Mouse (Mus musculus) stomach, postnatal 0 days (tissue): ENCODE measurements around the gene Scaf4. TPM values are rescaled to one million over a fixed set of nuclear protein-coding genes. Genes with fewer than 3 reads are reported as not detected.
"Not testable (repeated sequence)": the region's sequence is repeated elsewhere in the genome, so short reads cannot be mapped to it uniquely, and the experiment has no call there.

Experiments
- ATAC-seq: fragments of 200-750 bp; cut with Nextera tagmentation; 2 replicates; pipeline ENCODE4 v1.8.0; 2017; ENCODE audit not compliant: low FRiP score, low TSS enrichment
- DNase-seq: peaks from one replicate; pipeline ENCODE4 v3.0.0-alpha.2; 2016; ENCODE audit warnings: low spot score
- H3K27ac ChIP-seq: fragments of 300-500 bp; sonication (generic); replicated peaks from 2 replicates; pipeline ENCODE4 v1.5.1; 2014; ENCODE audit warnings: mild to moderate bottlenecking, control low read depth
- H3K27me3 ChIP-seq: fragments of 300-500 bp; sonication (generic); 2 replicates; pipeline ENCODE4 v1.6.1; 2014; ENCODE audit warnings: low read length; ENCODE audit not compliant: control insufficient read depth, insufficient read depth
- H3K36me3 ChIP-seq: fragments of 300-500 bp; sonication (generic); 2 replicates; pipeline ENCODE4 v1.6.1; 2014; ENCODE audit warnings: low read length, mixed read lengths; ENCODE audit not compliant: control insufficient read depth, insufficient read depth
- H3K4me1 ChIP-seq: fragments of 300-500 bp; sonication (generic); replicated peaks from 2 replicates; pipeline ENCODE4 v1.6.1; 2014; ENCODE audit warnings: antibody characterized with exemption; ENCODE audit not compliant: control insufficient read depth, insufficient read depth
- H3K4me2 ChIP-seq: fragments of 300-500 bp; sonication (generic); replicated peaks from 2 replicates; pipeline ENCODE4 v1.6.1; 2014; ENCODE audit warnings: low read depth, mild to moderate bottlenecking, control low read depth, moderate library complexity
- H3K4me3 ChIP-seq: fragments of 300-500 bp; sonication (generic); 2 replicates; pipeline ENCODE4 v1.5.1; 2014; ENCODE audit warnings: low read depth, low read length, control low read depth
- H3K9ac ChIP-seq: fragments of 300-500 bp; sonication (generic); 2 replicates; pipeline ENCODE4 v1.6.1; 2014; ENCODE audit warnings: mild to moderate bottlenecking, low read length, control low read depth, mixed read lengths
- H3K9me3 ChIP-seq: fragments of 300-500 bp; sonication (generic); 2 replicates; pipeline ENCODE4 v1.6.1; 2016; ENCODE audit warnings: low read length; ENCODE audit not compliant: control insufficient read depth
- CTCF ChIP-seq: IDR thresholded peaks from 2 replicates; pipeline ENCODE4 v1.5.1; 2016; ENCODE audit warnings: antibody characterized with exemption, low read depth, mild to moderate bottlenecking, moderate library complexity
- EP300 ChIP-seq: optimal IDR thresholded peaks from 2 replicates; pipeline ENCODE3; 2016; ENCODE audit warnings: antibody characterized with exemption
- WGBS: fragments of 180-500 bp; shearing (Covaris S2); extraction: QIAGEN DNeasy Blood & Tissue Kit; methylation state at CpG from one replicate; pipeline ENCODE4 v1.1.7; 2014; 5-methylcytosine and 5-hydroxymethylcytosine counted together
- polyA plus RNA-seq: library from polyadenylated mRNA; unstranded; fragments of >200 nt; fragmentation: Nextera tagmentation; extraction: Ambion mirVana; gene quantifications from 2 replicates; pipeline ENCODE4 v1.2.1, GENCODE M21; 2015

The Scaf4 gene
- polyA plus RNA-seq, 1 experiment from 2014 or later = 8.3 TPM

- 50% methylated on average over 4 of the region's 4 CpGs for whole genome bisulfite sequencing
- Histone ChIP-seq H3K27ac (0 out of 2 replicates have a peak overlapping the region, but pooled peaks have one; percentile 9), H3K9me3 (no peaks in the 10 kb centered on the region), H3K4me1 (peaks cover 3% of the 10 kb centered on the region; the same call in 1 of the 2 replicates), H3K4me3 (no peak overlapping the region), H3K36me3 (no peaks in the 10 kb centered on the region), H3K9ac (no peak overlapping the region), H3K4me2 (no peak overlapping the region), H3K27me3 (no peaks in the 10 kb centered on the region)
- ATAC-seq (0 out of 2 replicates have a peak, but pooled peaks have one; percentile 6), DNase-seq (peak; percentile 33)
- TF ChIP-seq EP300 (no peak), CTCF (no peak)
These were observed 66.4 kb downstream of the Scaf4 start for GRCm38 (mm10) chr16:90217926-90218325.

- no peak for TF ChIP-seq CTCF
- TF ChIP-seq EP300 = no peak
- Histone ChIP-seq H3K4me1 (peaks cover 2% of the 10 kb centered on the region; the same call in 1 of the 2 replicates), H3K27me3 (no peaks in the 10 kb centered on the region), H3K36me3 (no peaks in the 10 kb centered on the region), H3K4me2 (no peak overlapping the region), H3K4me3 (no peak overlapping the region), H3K27ac (peak overlapping the region; percentile 20; the same call in 1 of the 2 replicates), H3K9ac (no peak overlapping the region), H3K9me3 (no peaks in the 10 kb centered on the region)
- ATAC-seq (no peak), DNase-seq (no peak)
- 41% methylated on average over 3 of the region's 3 CpGs for WGBS
These were observed 66.9 kb downstream of the Scaf4 start for GRCm38 (mm10) chr16:90217356-90217755.

- TF ChIP-seq EP300 (no peak), CTCF (no peak)
- 58% methylated on average over 2 of the region's 2 CpGs for WGBS
- no peaks in the 10 kb centered on the region for H3K9me3 ChIP-seq
- H3K4me2 ChIP-seq = no peak overlapping the region
- H3K27ac ChIP-seq = no peak overlapping the region
- H3K4me1 ChIP-seq = no peaks in the 10 kb centered on the region
- H3K9ac ChIP-seq = no peak overlapping the region
- no peaks in the 10 kb centered on the region for H3K36me3 ChIP-seq
- H3K4me3 ChIP-seq = no peak overlapping the region
- no peak for ATAC-seq
- no peak for DNase-seq
- no peaks in the 10 kb centered on the region for H3K27me3 ChIP-seq
These were observed 67.9 kb downstream of the Scaf4 start for GRCm38 (mm10) chr16:90216414-90216813.

- WGBS = 88% methylated on average over 5 of the region's 5 CpGs
These were observed 68.4 kb downstream of the Scaf4 start for GRCm38 (mm10) chr16:90215879-90216278.

GRCm38 (mm10) chr16:90214731-90215565 is 69.4 kb downstream of the Scaf4 start:
- Histone ChIP-seq H3K9ac (no peak overlapping the region), H3K4me3 (no peak overlapping the region), H3K36me3 (no peaks in the 10 kb centered on the region), H3K27me3 (no peaks in the 10 kb centered on the region), H3K27ac (no peak overlapping the region), H3K4me1 (no peaks in the 10 kb centered on the region), H3K4me2 (no peak overlapping the region), H3K9me3 (no peaks in the 10 kb centered on the region)
- TF ChIP-seq EP300 = no peak
- TF ChIP-seq CTCF = no peak
- DNase-seq (no peak), ATAC-seq (no peak)
- WGBS = 90% methylated on average over 11 of the region's 11 CpGs

More at GRCm38 (mm10) chr16:90215879-90216278, 68.4 kb downstream of the Scaf4 start:
- not testable (repeated sequence) for ATAC-seq, H3K9ac ChIP-seq, H3K27me3 ChIP-seq, H3K4me3 ChIP-seq, H3K4me1 ChIP-seq, H3K36me3 ChIP-seq, H3K27ac ChIP-seq, DNase-seq, H3K9me3 ChIP-seq, H3K4me2 ChIP-seq
